In genomic region chr11:6415551-6416404, GRCm38 (mm10) we compare ENCODE assay signal across 1 mouse cellular context.
TF ChIP-seq lines count a peak whose summit lies in the region.

No protein-coding gene starts in this region.

TF ChIP-seq in CH12.LX, 34 proteins besides CTCF, POLR2A, EP300 and RAD21 (continued from another document):
- peak; percentile 43; the same call in 1 of the 2 replicates for TF ChIP-seq USF1 (IDR thresholded peaks at IDR 0.05; ENCODE audit: low read depth, low read length)
- no peak for TF ChIP-seq GABPA (IDR thresholded peaks at IDR 0.05; ENCODE audit: insufficient replicate concordance, low read depth, low read length)
- peak; percentile 60 for TF ChIP-seq HCFC1 (IDR thresholded peaks at IDR 0.05; ENCODE audit: low read depth, low read length)
- TF ChIP-seq MEF2A (IDR thresholded peaks at IDR 0.05; ENCODE audit: borderline replicate concordance, low read depth, low read length) = peak; percentile 54
- peak; percentile 94 for TF ChIP-seq TBP (conservative IDR thresholded peaks at IDR 0.05; ENCODE audit: low read depth, low read length)
- peak; percentile 74; the same call in 1 of the 2 replicates for TF ChIP-seq E2F4 (IDR thresholded peaks at IDR 0.05; ENCODE audit: insufficient replicate concordance, low read depth, low read length)
- TF ChIP-seq BHLHE40 (IDR thresholded peaks at IDR 0.05; ENCODE audit: low read depth, low read length) = peak; percentile 97
- peak; percentile 59; the same call in 1 of the 2 replicates for TF ChIP-seq CHD1 (IDR thresholded peaks at IDR 0.05; ENCODE audit: low read depth, low read length)
- peak; percentile 94; the same call in 1 of the 2 replicates for TF ChIP-seq POLR2AphosphoS2 (IDR thresholded peaks at IDR 0.05; ENCODE audit: low read depth, low read length)
- TF ChIP-seq ZNF384 (IDR thresholded peaks at IDR 0.05; ENCODE audit: low read depth, low read length) = no peak
- TF ChIP-seq MAFK (IDR thresholded peaks at IDR 0.05; ENCODE audit: insufficient replicate concordance, low read length) = no peak
- TF ChIP-seq ZMIZ1 (IDR thresholded peaks at IDR 0.05; ENCODE audit: low read depth, low read length) = peak; percentile 99
- peak; percentile 90 for TF ChIP-seq NRF1 (IDR thresholded peaks at IDR 0.05; ENCODE audit: low read depth, low read length)
- TF ChIP-seq KAT2A (IDR thresholded peaks at IDR 0.05; ENCODE audit: insufficient replicate concordance, low read length) = peak; percentile 65; the same call in 1 of the 2 replicates
- TF ChIP-seq RCOR1 (conservative IDR thresholded peaks at IDR 0.05; ENCODE audit: low read depth, low read length) = 0 out of 2 replicates have a peak, but pooled peaks have one; percentile 71
- TF ChIP-seq ZC3H11A (IDR thresholded peaks at IDR 0.05; ENCODE audit: low read depth, low read length) = peak; percentile 25; the same call in 1 of the 2 replicates
- no peak for TF ChIP-seq ETS1 (conservative IDR thresholded peaks at IDR 0.05; ENCODE audit: low read depth, low read length)
- TF ChIP-seq MAX (IDR thresholded peaks at IDR 0.05; ENCODE audit: low read length) = peak; percentile 94
- no peak for TF ChIP-seq SIN3A (IDR thresholded peaks at IDR 0.05; ENCODE audit: low read length)
- TF ChIP-seq CHD2 (IDR thresholded peaks at IDR 0.05; ENCODE audit: low read length) = peak; percentile 86
- TF ChIP-seq SMC3 (IDR thresholded peaks at IDR 0.05; ENCODE audit: low read depth, low read length) = no peak
- TF ChIP-seq ZKSCAN1 (IDR thresholded peaks at IDR 0.05; ENCODE audit: borderline replicate concordance, low read depth, low read length) = no peak
- TF ChIP-seq NELFE (IDR thresholded peaks at IDR 0.05; ENCODE audit: low read depth, low read length) = peak; percentile 100
- peak; percentile 25; the same call in 1 of the 2 replicates for TF ChIP-seq ELF1 (IDR thresholded peaks at IDR 0.05; ENCODE audit: low read depth, low read length)
- no peak for TF ChIP-seq JUN (IDR thresholded peaks at IDR 0.05; ENCODE audit: insufficient read depth, low read depth, low read length)
